Comparison of ENCODE assay signal across 18 mouse cellular contexts in the genomic region with DNA sequence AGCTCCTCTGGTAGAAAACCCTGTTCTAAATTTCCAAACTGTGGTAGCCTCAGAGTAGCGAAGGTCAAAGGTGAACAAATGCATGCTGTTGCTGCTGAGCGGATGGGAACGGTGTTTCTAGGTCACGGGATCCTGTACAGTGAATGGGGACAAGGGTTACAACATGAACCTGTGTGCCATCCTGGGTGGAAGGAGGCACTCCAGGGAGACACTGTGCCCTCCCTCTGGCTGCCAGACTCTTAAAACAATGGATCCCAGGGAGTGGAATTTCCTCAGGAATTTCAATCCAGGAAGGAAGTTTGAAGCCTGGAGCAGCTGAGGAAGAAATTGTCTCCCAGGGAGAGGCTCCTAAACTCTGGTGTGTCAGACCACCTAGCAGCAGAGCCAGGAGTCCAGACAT. TPM values are rescaled to one million over a fixed set of nuclear protein-coding genes. Genes with fewer than 3 reads are reported as not detected.
DNase-seq lines count a peak whose midpoint lies in the region; ATAC-seq and TF ChIP-seq lines count a peak whose summit lies in the region.
"Had no signal": no experiment of that assay in that cellular context is flagged by ENCODE, and none has a peak within 500 bp of the region (broad histone marks: within the 10 kb centered on the region; RNA-seq: fewer than 3 reads in every experiment).

No protein-coding gene starts in this region.

- TF ChIP-seq CTCF in kidney, adult 2 months (conservative IDR thresholded peaks at IDR 0.05; ENCODE audit: insufficient read depth, insufficient read length, low read depth, low read length): no peak

- no peaks in the 10 kb centered on the region; the same call in 1 of the 2 replicates for H3K4me1 ChIP-seq in kidney, adult 2 months (ENCODE audit: control insufficient read depth, insufficient read depth, low read length)
- no peaks in the 10 kb centered on the region for H3K4me1 ChIP-seq in forebrain, embryonic 11.5 days (replicated peaks; ENCODE audit: control insufficient read depth, insufficient read depth, low read length)
- H3K4me1 ChIP-seq: embryonic facial prominence, embryonic 12.5 days; heart, embryonic 15.5 days; midbrain, embryonic 12.5 days had no signal

- H3K27ac ChIP-seq in kidney, adult 2 months (ENCODE audit: insufficient read depth, low read depth, low read length): no peak overlapping the region
- H3K27ac ChIP-seq in forebrain, embryonic 11.5 days (ENCODE audit: low read depth, low read length): no peak overlapping the region
- H3K27ac ChIP-seq: embryonic facial prominence, embryonic 12.5 days; heart, embryonic 15.5 days; limb, embryonic 12.5 days; macrophage; midbrain, embryonic 12.5 days had no signal

- no peaks in the 10 kb centered on the region for H3K9me3 ChIP-seq in forebrain, embryonic 11.5 days (ENCODE audit: control insufficient read depth, low read length)
- H3K9me3 ChIP-seq: embryonic facial prominence, embryonic 12.5 days; heart, embryonic 15.5 days; limb, embryonic 12.5 days; midbrain, embryonic 12.5 days had no signal

- H3K27me3 ChIP-seq in kidney, adult 2 months (replicated peaks; ENCODE audit: control insufficient read depth, insufficient read depth, low read length): no peaks in the 10 kb centered on the region
- H3K27me3 ChIP-seq in forebrain, embryonic 11.5 days (ENCODE audit: control insufficient read depth, insufficient read depth, low read length): no peaks in the 10 kb centered on the region
- H3K27me3 ChIP-seq: embryonic facial prominence, embryonic 12.5 days; heart, embryonic 15.5 days; limb, embryonic 12.5 days; midbrain, embryonic 12.5 days had no signal

- no peaks in the 10 kb centered on the region for H3K36me3 ChIP-seq in kidney, adult 2 months (ENCODE audit: control insufficient read depth, insufficient read depth, low read length)
- no peaks in the 10 kb centered on the region for H3K36me3 ChIP-seq in forebrain, embryonic 11.5 days (ENCODE audit: control insufficient read depth, insufficient read depth, low read length)
- H3K36me3 ChIP-seq: embryonic facial prominence, embryonic 12.5 days; heart, embryonic 15.5 days; limb, embryonic 12.5 days; midbrain, embryonic 12.5 days had no signal

- peak; percentile 6 for DNase-seq in embryo, embryonic 10 days (ENCODE audit: low spot score)
- no peak for DNase-seq in embryo, embryonic 9.5 days (ENCODE audit: extremely low spot score)
- peak; percentile 63 for DNase-seq in kidney, adult 2 months
- no peak for DNase-seq in kidney, postnatal 4 days
- DNase-seq in retina, postnatal 1 day: peak; percentile 33
- no peak for DNase-seq in retina, embryonic 14.5 days (ENCODE audit: low spot score)
- no peak for DNase-seq in adrenal gland, adult 8-10 months
- DNase-seq in forebrain, embryonic 11.5 days (ENCODE audit: low spot score): no peak
- DNase-seq: cerebellum, adult 11 months; cerebellum, postnatal 36 days; gastrocnemius, postnatal 14 days had no signal

- H3K9ac ChIP-seq in forebrain, embryonic 11.5 days (ENCODE audit: low read length): no peak overlapping the region
- H3K9ac ChIP-seq: embryonic facial prominence, embryonic 12.5 days; heart, embryonic 15.5 days; limb, embryonic 12.5 days; midbrain, embryonic 12.5 days had no signal

- ATAC-seq in forebrain, embryonic 11.5 days (replicated peaks; ENCODE audit: low FRiP score): no peak

- TF ChIP-seq POLR2A in kidney, adult 2 months (IDR thresholded peaks at IDR 0.05; ENCODE audit: low read depth, low read length): no peak

- 38% methylated on average over 4 of the region's 4 CpGs for WGBS in kidney, adult 2 months
- WGBS in forebrain, embryonic 11.5 days: 71% methylated on average over 4 of the region's 4 CpGs

- H3K4me3 ChIP-seq in kidney, adult 2 months (ENCODE audit: insufficient read depth, low read depth, low read length): no peak overlapping the region
- H3K4me3 ChIP-seq in forebrain, embryonic 11.5 days (ENCODE audit: low read depth, low read length): no peak overlapping the region
- H3K4me3 ChIP-seq: embryonic facial prominence, embryonic 12.5 days; heart, embryonic 15.5 days; limb, embryonic 12.5 days; midbrain, embryonic 12.5 days had no signal

- no peak overlapping the region for H3K4me2 ChIP-seq in forebrain, embryonic 11.5 days (ENCODE audit: low read depth, low read length, severe bottlenecking)
- H3K4me2 ChIP-seq: embryonic facial prominence, embryonic 12.5 days; heart, embryonic 15.5 days; limb, embryonic 12.5 days; midbrain, embryonic 12.5 days had no signal

RNA-seq across cellular contexts. Expression of a gene that starts 25.3 kb away (rescaled TPM):
- polyA plus RNA-seq in kidney, adult 2 months (2012; rRNA removed): not detected in 2 replicates
- total RNA-seq in adrenal gland, adult 8-10 months (2022): 1 to 10 TPM in 2 of 4 experiments, under 1 TPM in 1, not detected in 1; 0.62 to 1.9 (median 1.5) TPM
- 0.25 and 0.57 TPM in 2 replicates for polyA plus RNA-seq in forebrain, embryonic 11.5 days (2014; fragmentation: Nextera tagmentation; extraction: Ambion mirVana)
- total RNA-seq: gastrocnemius, postnatal 14 days; layer of hippocampus, adult 18-20 months; left cerebral cortex, adult 18-20 months had no signal
- polyA plus RNA-seq: macrophage; midbrain, embryonic 12.5 days had no signal

Comparison
In these comparisons a context has a peak if more than half of its experiments do, and no peak if none do; other contexts are left out.
1. DNase-seq: peak in embryo, embryonic 10 days (single experiment), kidney, adult 2 months (single experiment) and retina, postnatal 1 day (single experiment); none in embryo, embryonic 9.5 days (single experiment), kidney, postnatal 4 days (0 of 2), retina, embryonic 14.5 days (single experiment), adrenal gland, adult 8-10 months (single experiment) and forebrain, embryonic 11.5 days (single experiment).